Mouse (Mus musculus) testis, adult 2 months (tissue): Measurements from ENCODE around the gene Crkl.

Experiments used
- CTCF ChIP-seq: fragments of 200-500 bp; IDR thresholded peaks from 2 replicates; pipeline ENCODE4 v1.5.1; 2012; ENCODE audit warnings: low read depth, mild to moderate bottlenecking, inconsistent platforms, low read length, moderate library complexity; ENCODE audit not compliant: control insufficient read depth, insufficient read depth, insufficient replicate concordance
- POLR2A ChIP-seq: fragments of 200-500 bp; IDR thresholded peaks from 2 replicates; pipeline ENCODE4 v1.6.1; 2012; ENCODE audit warnings: low read depth, mild to moderate bottlenecking, inconsistent platforms, low read length, moderate library complexity; ENCODE audit not compliant: control insufficient read depth

DNA sequence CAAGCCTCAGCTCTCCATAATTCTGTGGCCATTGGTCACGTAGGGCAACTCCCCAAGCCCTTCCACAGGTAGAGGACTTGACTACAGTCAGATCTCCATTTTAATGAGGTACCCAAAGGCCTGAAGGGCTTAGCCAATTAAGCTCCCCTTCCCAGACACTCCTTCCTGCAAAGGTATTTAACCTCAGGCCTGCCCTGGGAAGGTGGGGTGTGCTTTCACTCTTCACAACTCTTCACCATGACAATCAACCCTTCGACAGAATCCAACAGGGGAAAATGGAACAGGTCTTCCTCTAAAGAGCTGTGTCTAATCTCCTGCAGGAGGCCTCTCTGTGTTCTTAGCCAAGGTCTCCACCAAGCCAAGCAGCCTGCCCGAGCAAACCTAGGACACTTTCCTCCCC lies 28.8 kb upstream of the Crkl start:
- TF ChIP-seq CTCF = no peak
- TF ChIP-seq POLR2A = no peak
